Mouse (Mus musculus) adipose tissue, adult 10 weeks (tissue): ENCODE results near the gene Sdf4. TPM values are rescaled to one million over a fixed set of nuclear protein-coding genes. Genes with fewer than 3 reads are reported as not detected.

Source experiments
- polyA plus RNA-seq: library from polyadenylated mRNA; stranded (reverse); fragments of 350-450 nt; fragmentation: Illumina TruSeq; extraction: RNeasy Lipid Tissue Mini Kit (QIAGEN cat#74804); gene quantifications from one replicate; pipeline ENCODE4 v1.2.3, GENCODE M21; 2014; ENCODE audit warnings: low read depth, low replicate concordance

Sdf4 gene
- polyA plus RNA-seq: 298 TPM

GRCm38 (mm10) chr4:155992241-155992905 is at the start of gene Sdf4, which contains the start of gene B3galt6:
TSS of gene Sdf4 (plus strand) at chr4:155992872.
TSS of gene B3galt6 (minus strand) at chr4:155992649.

DNA sequence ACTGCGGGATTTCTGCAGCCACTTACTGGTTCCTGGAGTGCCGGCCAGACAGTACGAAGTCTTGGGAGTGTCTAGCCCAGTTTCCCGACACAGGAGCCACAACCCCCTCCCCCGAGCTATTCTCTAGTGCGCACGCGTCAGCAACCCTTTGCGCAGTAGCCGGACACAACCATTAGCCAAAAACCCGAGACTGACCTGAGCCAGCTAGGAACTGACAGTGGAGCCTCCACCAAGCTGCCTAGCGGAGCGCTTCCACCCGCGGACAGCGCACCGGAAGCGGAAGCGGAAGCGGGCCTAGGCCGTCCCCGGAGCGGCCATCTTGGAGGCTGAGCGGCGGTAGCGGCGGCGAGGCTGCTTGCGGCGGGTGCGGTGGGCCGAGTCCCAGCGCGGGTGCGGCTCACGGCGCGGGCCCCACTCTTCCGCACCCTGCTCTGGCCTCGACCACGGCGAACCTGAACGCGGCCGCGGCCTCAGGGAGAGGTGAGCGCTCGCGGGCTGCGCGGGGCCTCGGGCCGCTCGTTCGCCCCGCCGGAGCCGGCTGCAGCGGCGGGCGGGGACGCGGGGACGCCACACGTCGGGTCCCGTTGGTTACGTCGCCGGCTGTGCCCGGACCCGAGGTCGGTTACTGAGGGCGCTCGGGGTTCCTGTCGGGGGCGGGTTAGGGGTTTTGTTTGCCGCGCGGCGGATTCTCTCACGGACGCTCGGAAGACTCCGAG is 49.0 kb upstream of the Sdf4 start, which contains the start of gene Ube2j2:
Gene Ube2j2 (plus strand): TSS at position 298 of the 716 bp plus-strand sequence.

GRCm38 (mm10) chr4:155962167-155962971 is 30.3 kb upstream of the Sdf4 start, which contains the start of gene C1qtnf12:
TSS of gene C1qtnf12 (plus strand) at chr4:155962318.

DNA sequence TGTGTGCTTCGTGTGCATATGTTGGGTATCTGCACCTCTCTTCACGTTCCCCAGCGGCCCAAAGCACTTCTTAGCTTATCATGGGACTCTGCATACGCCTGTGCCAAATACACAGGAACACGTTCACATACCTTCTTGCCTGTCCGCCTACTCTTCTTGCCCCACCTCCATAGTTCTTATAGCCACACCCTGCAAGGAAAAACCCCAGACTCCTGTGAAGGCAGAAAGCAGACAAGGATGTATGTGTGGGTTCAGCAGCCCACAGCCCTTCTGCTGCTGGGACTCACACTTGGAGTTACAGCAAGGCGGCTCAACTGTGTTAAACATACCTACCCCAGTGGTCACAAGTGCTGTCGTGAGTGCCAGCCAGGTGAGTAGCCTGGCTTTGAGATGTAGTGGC is 21.0 kb downstream of the Sdf4 start, which contains the start of gene Tnfrsf4:
Gene Tnfrsf4 (plus strand): TSS at position 207 of the 400 bp plus-strand sequence.

DNA sequence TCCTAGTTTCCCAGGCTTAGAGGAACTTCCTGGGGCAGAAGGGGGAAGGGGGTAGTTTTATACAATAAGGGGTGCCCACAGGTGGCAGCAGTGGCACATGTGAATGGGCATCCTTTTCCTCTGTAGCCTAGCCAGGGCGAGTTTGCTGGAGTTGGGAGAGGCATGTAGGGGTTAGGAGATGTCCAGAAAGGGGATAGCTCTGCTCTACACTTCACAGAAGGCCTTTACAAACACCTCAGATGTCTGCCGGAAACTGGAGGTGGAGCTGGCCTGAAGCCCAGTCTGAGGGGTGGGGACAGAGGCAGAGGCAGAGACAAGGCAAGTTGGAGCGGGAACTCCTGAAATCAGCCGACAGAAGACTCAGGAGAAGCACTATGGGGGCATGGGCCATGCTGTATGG is 33.3 kb downstream of the Sdf4 start, which contains the start of gene Tnfrsf18:
Gene Tnfrsf18 (plus strand): TSS at position 152 of the 400 bp plus-strand sequence.

DNA sequence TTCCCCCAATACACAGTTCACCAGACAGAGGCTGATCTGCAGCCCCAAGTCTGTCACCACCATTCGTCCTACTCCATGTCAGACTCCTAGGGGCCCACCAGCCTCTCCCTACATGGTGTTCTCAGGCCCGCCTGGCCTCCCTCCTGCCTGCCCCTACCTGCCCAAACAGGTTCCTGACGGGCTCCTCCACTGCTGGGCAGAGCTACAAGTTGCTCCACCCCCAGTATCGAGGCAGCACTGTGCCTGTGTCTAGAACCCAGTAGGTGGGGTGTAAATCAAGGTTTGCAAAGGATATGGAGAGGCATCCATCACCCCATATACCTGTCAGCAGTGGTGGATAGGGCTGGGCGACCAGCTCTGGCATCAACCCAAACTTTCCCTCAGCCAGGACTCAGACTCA is 66.6 kb downstream of the Sdf4 start, which contains the start of gene Ttll10:
Gene Ttll10 (minus strand): TSS at position 154 of the 400 bp plus-strand sequence.

Other genes starting within 250 kb of the Sdf4 start
- 33.3 TPM for gene Atad3a, start 231.8 kb upstream of the Sdf4 start, polyA plus RNA-seq
- 15.1 TPM for gene Vwa1, start 218.2 kb upstream of the Sdf4 start, polyA plus RNA-seq
- gene Tmem88b, start 207.0 kb upstream of the Sdf4 start, polyA plus RNA-seq: 5.9 TPM
- 2.4 TPM for gene Ankrd65, start 202.4 kb upstream of the Sdf4 start, polyA plus RNA-seq
- 111 TPM for gene Mrpl20, start 190.0 kb upstream of the Sdf4 start, polyA plus RNA-seq
- gene Ccnl2, start 180.4 kb upstream of the Sdf4 start, polyA plus RNA-seq: 107 TPM
- gene Aurkaip1, start 161.6 kb upstream of the Sdf4 start, polyA plus RNA-seq: 96.0 TPM
- gene Mxra8, start 153.2 kb upstream of the Sdf4 start, polyA plus RNA-seq: 87.1 TPM
- gene Dvl1, start 145.5 kb upstream of the Sdf4 start, polyA plus RNA-seq: 63.2 TPM
- 0.24 TPM for gene Tas1r3, start 129.5 kb upstream of the Sdf4 start, polyA plus RNA-seq
- gene Cptp, start 123.4 kb upstream of the Sdf4 start, polyA plus RNA-seq: 15.3 TPM
- 20.0 TPM for gene Ints11, start 123.3 kb upstream of the Sdf4 start, polyA plus RNA-seq
- 20.0 TPM for gene Pusl1, start 101.1 kb upstream of the Sdf4 start, polyA plus RNA-seq
- gene Acap3, start 101.0 kb upstream of the Sdf4 start, polyA plus RNA-seq: 9.8 TPM
- gene Ube2j2, start 49.0 kb upstream of the Sdf4 start, polyA plus RNA-seq: 49.1 TPM
- gene C1qtnf12, start 30.6 kb upstream of the Sdf4 start, polyA plus RNA-seq: 116 TPM
- 5.6 TPM for gene B3galt6, start 223 bp upstream of the Sdf4 start, polyA plus RNA-seq
- gene Tnfrsf4, start 21.0 kb downstream of the Sdf4 start, polyA plus RNA-seq: 2.4 TPM
- 1.8 TPM for gene Tnfrsf18, start 33.3 kb downstream of the Sdf4 start, polyA plus RNA-seq
- 19.1 TPM for gene Ttll10, start 66.5 kb downstream of the Sdf4 start, polyA plus RNA-seq
- 22.0 TPM for gene 9430015G10Rik, start 117.1 kb downstream of the Sdf4 start, polyA plus RNA-seq
- gene Rnf223, start 137.6 kb downstream of the Sdf4 start, polyA plus RNA-seq: 0.46 TPM
- 58.2 TPM for gene Agrn, start 204.6 kb downstream of the Sdf4 start, polyA plus RNA-seq
- gene Isg15, start 207.9 kb downstream of the Sdf4 start, polyA plus RNA-seq: 14.3 TPM
- 5.0 TPM for gene AW011738, start 210.4 kb downstream of the Sdf4 start, polyA plus RNA-seq
- gene Perm1, start 223.0 kb downstream of the Sdf4 start, polyA plus RNA-seq: 0.46 TPM
- 18.4 TPM for gene Plekhn1, start 242.0 kb downstream of the Sdf4 start, polyA plus RNA-seq
- gene Noc2l, start 243.1 kb downstream of the Sdf4 start, polyA plus RNA-seq: 35.5 TPM